Mouse (Mus musculus): ENCODE measurements around the gene Tmprss3.

The Tmprss3 gene

GRCm38 (mm10) chr17:31195207-31195606 is 3.6 kb downstream of the Tmprss3 start:
- DNase-seq (ENCODE audit: low spot score) = no peak

DNA sequence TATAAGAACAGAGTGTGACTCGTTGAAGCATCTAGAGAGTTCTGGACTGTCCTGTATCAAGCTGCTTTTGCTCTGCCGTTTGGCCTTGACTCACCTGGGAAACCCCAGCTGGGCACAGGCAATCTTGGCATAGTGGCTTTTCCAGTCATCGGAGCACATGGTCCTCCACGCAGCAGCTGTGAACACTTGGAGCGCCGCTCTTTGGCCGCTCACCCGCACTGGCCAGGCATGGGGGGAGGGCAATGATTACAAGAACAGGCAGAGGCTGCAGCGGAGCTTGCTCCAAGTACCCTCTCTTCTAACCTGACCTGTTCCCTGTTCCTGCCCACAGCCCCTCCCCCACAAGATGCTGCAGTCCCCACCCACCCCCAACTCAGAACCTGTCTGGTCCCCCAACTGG is 5.4 kb downstream of the Tmprss3 start:
- no peak for DNase-seq (ENCODE audit: low spot score)

- DNase-seq (ENCODE audit: low spot score) = no peak
Observed at GRCm38 (mm10) chr17:31192663-31193062, 6.1 kb downstream of the Tmprss3 start.

DNA sequence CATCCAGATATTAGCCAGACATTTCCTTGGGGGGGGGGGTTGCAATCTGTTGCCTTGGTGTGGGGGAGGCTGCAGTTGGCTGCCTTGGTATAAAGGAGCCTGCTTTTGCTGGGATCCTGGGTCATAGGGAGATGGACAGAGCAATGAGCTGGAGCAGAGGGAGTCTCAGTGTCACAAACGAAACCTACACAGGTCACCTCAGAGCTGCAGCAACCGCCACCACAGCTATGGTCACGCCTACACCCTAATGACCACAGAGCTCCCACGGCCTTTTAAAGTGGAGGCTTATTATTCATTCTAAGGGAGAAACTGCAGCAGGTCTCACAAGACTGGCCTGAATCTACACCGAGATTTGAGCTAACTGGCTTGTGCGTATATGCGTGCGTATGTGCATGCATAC is 7.0 kb downstream of the Tmprss3 start:
- DNase-seq (ENCODE audit: low spot score) = no peak

- peak; percentile 59 for DNase-seq (ENCODE audit: low spot score)
Observed at GRCm38 (mm10) chr17:31187370-31187769, 11.4 kb downstream of the Tmprss3 start.

DNA sequence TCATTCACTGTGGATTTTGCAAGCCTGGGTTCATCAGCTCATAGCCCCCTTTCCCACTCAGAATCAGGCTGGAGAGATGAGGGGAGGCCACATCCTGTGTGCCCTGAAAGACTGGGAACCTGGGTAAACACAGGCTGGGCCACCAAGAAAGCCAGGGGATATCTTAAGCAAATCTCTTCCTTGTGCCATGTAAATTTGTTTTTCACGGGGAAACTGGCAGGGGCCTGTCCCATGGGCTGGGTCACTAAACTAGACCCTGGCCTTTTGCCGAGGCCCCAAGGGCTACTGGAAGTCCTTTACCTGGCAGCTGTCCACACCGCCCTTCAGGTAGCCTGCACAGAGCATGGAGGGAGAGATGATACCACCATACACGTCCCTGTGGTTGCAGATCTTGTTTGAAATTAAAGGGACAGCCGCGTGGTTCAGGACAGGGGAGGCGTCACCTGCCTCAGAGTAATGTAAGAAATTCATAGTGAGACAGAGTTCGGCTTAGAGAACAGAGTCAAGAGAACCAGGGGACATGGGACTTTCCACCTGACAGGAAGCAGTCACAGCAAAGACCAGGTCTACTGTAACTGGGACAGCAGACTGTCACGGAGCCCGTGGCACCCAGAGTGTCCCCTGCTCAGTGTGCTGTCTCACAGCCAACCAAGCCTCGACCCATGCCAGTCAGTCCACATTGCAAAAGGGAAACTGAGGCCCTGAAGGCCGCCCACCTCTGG is 14.3 kb downstream of the Tmprss3 start:
- no peak for DNase-seq (ENCODE audit: low spot score)

DNA sequence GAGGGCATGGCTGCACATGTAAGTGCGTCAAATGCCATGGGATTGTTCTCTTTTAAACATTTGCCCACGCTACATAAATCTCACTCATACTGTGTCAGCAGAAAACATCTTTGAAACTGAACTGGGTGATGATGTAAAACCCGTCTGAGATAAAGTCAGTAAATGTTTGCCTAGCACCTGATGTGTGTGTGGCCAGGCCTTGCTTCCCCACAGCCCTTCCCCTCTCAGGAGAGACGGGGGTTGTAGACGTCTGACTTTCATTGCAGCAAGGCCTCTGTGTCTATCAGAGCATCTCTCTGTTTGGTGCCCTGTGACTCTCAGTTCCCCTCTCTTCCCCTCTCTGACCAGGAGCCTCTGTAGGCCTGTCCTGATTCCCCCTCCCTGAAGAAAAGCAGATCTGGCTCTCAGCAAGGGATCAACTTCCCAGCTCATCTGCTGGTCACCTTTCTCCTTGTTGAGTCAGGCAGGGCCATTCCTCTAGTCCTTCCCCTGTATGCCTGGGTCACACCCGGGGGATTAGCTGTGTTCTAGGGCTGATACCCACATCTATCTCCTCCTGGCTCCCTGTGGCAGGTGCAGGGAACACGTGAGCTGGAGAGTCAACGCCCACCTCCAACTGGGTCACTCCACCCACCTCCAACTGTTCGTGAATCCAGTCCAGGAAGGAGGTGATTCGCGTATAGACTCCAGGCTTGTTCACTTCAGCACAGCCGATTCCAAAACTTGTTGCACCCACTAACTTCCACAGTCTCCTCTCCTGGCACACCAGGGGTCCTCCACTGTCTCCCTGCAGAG is 15.4 kb downstream of the Tmprss3 start:
- DNase-seq (ENCODE audit: low spot score) = no peak

DNA sequence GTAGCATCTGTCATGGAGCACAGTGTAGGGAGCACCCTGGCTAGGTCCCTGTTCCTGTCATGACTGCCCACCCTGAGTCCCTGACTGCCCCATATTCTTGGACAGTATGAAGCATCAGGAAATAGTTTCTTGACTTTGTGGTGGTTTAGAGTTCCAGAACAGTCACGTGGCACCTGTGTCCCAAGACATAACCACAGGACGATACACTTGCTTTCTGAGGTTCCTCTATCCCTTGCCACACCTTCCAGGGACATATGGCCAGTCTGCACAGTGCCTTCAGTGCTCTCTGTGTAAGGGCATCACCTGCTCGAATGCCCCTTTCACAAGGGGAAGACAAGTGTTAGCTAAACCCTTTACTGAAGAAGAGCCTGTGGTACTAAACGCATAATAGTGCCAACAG is 17.3 kb downstream of the Tmprss3 start:
- no peak for DNase-seq (ENCODE audit: low spot score)

- no peak for DNase-seq (ENCODE audit: low spot score)
Observed at GRCm38 (mm10) chr17:31176321-31176720, 22.5 kb downstream of the Tmprss3 start.

DNA sequence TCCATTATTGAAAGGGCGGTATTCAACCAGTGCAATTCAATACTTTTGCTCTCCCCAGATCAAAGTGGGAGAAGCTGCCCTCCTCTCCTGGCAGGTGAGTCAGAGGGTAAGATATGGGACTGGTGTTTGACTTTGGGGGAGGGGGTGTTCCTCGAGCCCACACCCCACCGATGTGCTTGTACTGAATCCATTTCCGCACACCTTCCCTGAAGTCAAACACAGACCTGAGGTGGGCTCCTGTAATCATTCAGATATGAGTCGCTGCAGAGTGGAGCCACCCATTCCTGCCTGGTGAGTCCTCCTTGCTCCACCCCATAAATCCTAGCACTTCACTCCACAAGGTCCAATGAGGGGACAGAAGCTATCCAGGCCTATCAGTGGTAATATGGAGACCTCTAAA is 29.0 kb downstream of the Tmprss3 start:
- DNase-seq (ENCODE audit: low spot score) = no peak

GRCm38 (mm10) chr17:31165127-31165526 is 33.6 kb downstream of the Tmprss3 start, which contains the start of gene Tff1:
Gene Tff1 (minus strand): TSS chr17:31165277.
- DNase-seq (ENCODE audit: low spot score) = no peak

DNA sequence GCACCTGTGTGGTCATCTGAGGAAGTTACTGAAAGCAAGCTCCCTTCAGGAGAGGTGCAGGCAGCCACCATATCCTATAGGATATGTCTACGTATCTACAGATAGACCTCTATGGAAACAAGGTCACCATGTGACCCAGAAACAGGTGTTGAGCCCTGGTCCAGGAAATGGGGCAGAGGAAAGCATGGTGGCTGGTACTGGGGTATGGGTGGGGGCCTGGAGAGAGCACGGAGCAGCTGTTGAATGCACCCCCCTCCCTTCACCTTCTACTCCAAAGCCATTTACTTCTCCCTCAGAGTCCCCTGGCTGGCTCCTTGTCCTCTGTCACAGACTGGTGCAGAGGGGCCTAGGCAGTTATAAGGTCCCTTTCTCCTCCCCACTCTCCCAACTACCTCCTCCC is 35.0 kb downstream of the Tmprss3 start:
- no peak for DNase-seq (ENCODE audit: low spot score)

- no peak for DNase-seq (ENCODE audit: low spot score)
Observed at GRCm38 (mm10) chr17:31162607-31163006, 36.2 kb downstream of the Tmprss3 start.

DNA sequence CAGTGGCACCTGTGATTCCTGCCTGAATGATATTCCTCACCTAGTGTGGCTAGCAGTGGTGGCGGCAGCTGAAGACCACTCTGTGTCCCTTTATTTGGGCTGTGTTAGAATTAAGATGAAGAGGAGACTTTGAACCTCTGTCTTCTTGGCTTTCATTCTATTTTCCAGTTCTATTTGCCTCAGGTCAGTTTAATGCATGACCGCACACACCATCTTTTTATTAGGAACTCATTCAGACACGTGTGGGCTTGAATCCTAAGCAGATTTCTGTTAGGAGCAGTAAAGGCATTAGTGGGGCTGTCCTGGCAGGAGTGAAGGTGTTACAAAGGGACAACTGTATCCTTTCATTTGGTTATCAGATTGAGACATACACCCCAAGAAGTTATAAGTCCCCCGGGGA is 38.5 kb downstream of the Tmprss3 start:
- no peak for DNase-seq (ENCODE audit: low spot score)

DNA sequence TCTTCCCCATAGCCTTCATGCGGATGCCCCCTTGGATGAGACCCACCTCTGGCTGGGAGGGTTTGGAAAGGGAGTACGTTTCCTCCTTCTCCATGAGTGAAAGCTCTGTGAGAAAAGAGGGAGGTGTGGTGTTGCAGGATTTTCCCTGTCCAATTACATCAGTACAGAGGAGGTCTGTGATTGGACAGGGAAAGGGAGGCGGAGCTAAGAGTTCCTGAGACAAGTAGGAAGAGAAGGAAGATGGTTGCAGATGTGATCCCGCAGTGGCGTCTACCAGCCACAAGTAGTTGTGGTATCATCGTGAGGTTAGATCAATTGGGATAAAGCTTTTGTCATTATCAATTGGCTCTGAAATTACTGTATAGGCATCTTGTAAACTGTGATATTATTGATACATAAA is 40.9 kb downstream of the Tmprss3 start:
- no peak for DNase-seq (ENCODE audit: low spot score)

DNA sequence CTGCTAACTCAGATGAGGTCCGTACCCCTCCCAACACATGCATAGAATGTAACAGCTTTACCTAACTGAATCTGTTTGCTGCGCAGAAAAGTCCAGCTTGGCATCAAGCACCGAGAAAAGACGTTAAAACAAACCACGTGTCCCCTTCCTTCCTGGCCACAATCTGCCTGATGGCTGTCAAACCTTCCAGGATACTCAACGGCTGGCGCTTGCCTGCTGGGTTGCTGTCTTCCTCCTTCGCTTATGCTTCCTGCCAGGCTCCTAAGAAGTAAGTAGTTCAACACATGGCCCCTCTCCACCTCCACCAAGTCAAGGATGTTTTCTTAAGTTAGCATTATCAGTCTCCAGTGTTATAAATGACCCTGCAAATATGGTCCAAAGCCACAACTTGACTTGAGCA is 45.0 kb downstream of the Tmprss3 start:
- DNase-seq (ENCODE audit: low spot score) = no peak

DNA sequence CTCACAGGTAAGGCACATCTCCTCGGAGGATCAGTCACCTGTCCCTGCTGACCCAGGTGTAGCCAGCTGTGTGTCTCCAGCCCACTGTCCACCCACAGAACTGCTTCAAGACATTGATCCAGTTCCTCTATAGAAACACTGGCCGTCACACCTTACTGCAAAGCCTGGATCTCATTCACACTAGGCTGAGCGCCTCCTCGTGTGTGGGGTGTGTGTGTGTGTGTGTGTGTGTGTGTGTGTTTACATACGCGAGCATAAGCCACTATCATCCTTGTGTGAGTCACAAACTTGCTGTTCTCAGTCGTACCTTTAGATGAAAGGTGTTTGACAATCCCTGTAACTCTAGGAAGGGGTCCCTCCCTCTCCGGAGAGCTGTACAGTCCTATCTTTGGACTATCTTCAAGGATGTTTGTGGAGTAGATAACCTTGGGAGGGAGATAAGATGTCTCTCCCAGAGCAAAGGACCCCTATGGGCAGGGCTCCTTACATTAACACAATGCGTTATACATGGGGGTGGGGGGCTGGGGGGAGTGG is 45.7 kb downstream of the Tmprss3 start:
- DNase-seq (ENCODE audit: low spot score) = no peak

- no peak for DNase-seq (ENCODE audit: low spot score)
Observed at GRCm38 (mm10) chr17:31152512-31152911, 46.3 kb downstream of the Tmprss3 start.

DNA sequence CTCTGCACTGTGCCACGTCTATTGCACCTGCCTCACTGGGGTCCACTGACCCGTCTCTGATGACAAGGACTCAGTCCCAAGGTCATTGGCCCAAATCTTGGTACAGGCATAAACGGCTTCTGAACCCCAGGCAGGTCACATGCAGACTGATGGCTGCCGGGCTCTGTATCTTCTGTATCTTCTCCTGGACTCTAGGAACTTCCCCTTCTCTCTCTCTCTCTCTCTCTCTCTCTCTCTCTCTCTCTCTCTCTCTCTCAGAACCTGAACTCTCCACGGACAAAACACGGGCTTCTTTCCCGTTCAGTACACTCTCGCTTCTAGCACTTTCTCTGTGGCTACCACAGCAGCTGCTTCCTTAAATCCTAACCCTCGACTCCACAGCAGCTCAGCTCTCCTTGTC is 52.8 kb downstream of the Tmprss3 start:
- no peak for DNase-seq (ENCODE audit: low spot score)

DNA sequence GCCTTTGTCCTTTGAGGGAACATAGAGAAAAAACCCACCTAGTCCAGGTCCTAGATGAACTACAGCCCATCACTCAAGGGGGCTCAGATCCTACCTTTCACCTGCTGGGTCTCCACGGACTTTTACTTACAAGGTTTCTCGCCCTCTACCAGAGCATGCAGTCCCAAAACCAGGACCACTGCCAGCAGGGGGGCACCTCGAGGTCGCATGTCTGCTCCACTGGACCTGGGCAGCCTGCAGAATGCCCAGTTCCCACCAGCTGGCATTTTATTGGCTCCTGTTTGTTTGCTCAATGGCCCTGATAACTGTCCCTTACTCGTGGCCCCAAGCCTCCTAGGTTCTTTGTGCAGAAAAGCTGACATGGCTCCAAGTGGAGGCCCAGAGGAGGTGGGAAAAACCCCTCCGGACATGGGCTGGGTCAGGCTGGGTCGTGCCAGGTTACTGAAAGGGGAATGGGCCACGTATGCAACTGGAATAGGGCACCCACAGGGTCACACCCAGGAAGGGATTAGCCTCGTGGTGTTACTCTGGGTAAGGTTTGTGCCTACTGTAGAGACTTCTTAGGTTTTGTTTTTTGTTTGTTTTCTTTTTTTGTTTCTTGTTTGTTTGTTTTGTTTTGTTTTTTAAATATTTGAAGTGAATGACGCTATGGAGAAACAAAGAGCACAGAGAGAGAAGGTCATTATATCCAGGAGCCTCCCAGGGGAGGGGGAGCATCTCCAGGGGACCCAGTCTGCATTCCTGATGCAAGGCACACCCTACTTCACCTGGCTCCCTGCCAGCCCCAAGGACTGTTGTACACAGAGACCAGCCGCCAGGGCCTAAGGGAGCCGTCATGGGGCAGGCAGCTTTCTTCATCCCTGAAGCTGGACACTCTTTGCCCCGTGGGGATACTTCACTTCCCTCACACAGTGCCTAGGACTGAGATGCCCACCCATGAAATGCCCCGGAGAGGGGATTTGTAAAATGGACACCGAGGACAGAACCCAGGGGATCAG is 54.4 kb downstream of the Tmprss3 start, which contains the start of gene Tff2:
Gene Tff2 (minus strand): TSS at position 243 of the 998 bp plus-strand sequence.
- no peak for DNase-seq (ENCODE audit: low spot score)

DNA sequence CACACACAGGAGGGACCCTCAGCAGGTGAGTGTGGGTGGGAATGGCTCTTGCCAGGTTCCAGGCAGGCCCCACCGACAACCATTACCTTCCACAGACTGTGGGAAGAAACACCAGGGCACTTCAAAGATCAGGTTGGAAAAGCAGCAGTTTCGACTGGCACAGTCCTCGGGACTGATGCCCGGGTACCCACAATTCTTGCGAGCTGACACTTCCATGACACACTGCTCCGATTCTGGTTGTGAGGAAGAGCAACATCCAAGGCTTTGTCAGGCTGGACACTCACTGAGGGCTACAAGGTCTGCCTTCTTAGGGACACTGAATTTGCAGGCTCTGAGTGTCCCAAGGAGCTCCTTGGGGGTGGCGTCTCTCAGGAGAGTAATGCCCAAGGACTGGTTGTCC is 56.7 kb downstream of the Tmprss3 start:
- DNase-seq (ENCODE audit: low spot score) = no peak

DNA sequence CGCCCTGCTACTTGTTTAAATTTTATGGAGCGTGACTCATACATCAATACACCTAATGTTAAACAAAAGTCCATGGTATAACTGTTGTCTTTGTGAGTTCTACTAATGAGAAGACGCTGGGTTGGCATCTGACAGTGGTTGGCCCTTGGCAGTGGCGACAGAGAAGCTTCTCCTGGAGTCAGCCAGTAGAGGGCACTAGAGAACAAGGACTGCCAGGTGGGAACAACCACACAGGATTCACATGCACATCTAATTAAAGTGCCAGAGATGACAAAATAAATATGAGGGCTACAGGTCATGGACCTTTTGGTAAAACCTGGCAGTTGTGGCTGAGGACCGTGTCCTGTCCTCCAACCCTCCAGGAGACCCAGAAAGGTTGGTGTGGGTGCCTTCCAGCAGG is 60.4 kb downstream of the Tmprss3 start:
- DNase-seq (ENCODE audit: low spot score) = peak; percentile 39
